Mouse (Mus musculus): ENCODE measurements around the gene Snx33. TPM values are rescaled to one million over a fixed set of nuclear protein-coding genes. Genes with fewer than 3 reads are reported as not detected.
"Not testable (repeated sequence)": the region's sequence is repeated elsewhere in the genome, so short reads cannot be mapped to it uniquely, and the experiment has no call there.

The Snx33 gene
- polyA plus RNA-seq, 1 experiment from 2014 or later = 7.5 TPM

- Histone ChIP-seq H3K4me2 (ENCODE audit: low read depth, low read length) (peak within 1 kb of the TSS; percentile 76), H3K4me1 (ENCODE audit: control insufficient read depth, insufficient read depth, low read length) (peaks cover 11% of the 10 kb centered on the region), H3K27ac (ENCODE audit: low read length) (peak within 1 kb of the TSS; percentile 96), H3K9ac (ENCODE audit: low read length) (peak within 1 kb of the TSS; percentile 88), H3K27me3 (ENCODE audit: control insufficient read depth, insufficient read depth, low read length) (no peaks in the 10 kb centered on the region), H3K4me3 (ENCODE audit: low read length) (peak within 1 kb of the TSS; percentile 80), H3K36me3 (ENCODE audit: control insufficient read depth, insufficient read depth) (peaks cover under 1% of the 10 kb centered on the region; the same call in 1 of the 2 replicates), H3K9me3 (replicated peaks; ENCODE audit: control insufficient read depth, low read length) (no peaks in the 10 kb centered on the region)
- WGBS = under 1% methylated on average over 50 of the region's 50 CpGs
- ATAC-seq (replicated peaks; ENCODE audit: extremely low read depth, insufficient read depth, low FRiP score) = peak; percentile 100
Measured at GRCm38 (mm10) chr9:56950414-56951400, 22.5 kb upstream of the Snx33 start, which contains the start of gene Snupn. Gene Snupn, plus strand, starts transcription at chr9:56950878.

- 18% methylated on average over 13 of the region's 13 CpGs for WGBS
- no peak for ATAC-seq (replicated peaks; ENCODE audit: extremely low read depth, insufficient read depth, low FRiP score)
- no peaks in the 10 kb centered on the region for H3K9me3 ChIP-seq (replicated peaks; ENCODE audit: control insufficient read depth, low read length)
- no peaks in the 10 kb centered on the region for H3K27me3 ChIP-seq (ENCODE audit: control insufficient read depth, insufficient read depth, low read length)
- no peak overlapping the region for H3K27ac ChIP-seq (ENCODE audit: low read length)
- peak overlapping the region; percentile 44 for H3K4me3 ChIP-seq (ENCODE audit: low read length)
- no peaks in the 10 kb centered on the region for H3K36me3 ChIP-seq (ENCODE audit: control insufficient read depth, insufficient read depth)
- H3K9ac ChIP-seq (ENCODE audit: low read length) = peak overlapping the region; percentile 66
- H3K4me1 ChIP-seq (ENCODE audit: control insufficient read depth, insufficient read depth, low read length) = peaks cover 11% of the 10 kb centered on the region
- peak overlapping the region; percentile 69 for H3K4me2 ChIP-seq (ENCODE audit: low read depth, low read length)
Measured at GRCm38 (mm10) chr9:56949767-56950166, 21.6 kb upstream of the Snx33 start.

- not testable (repeated sequence) for H3K9me3 ChIP-seq (replicated peaks; ENCODE audit: control insufficient read depth, low read length); ATAC-seq (replicated peaks; ENCODE audit: extremely low read depth, insufficient read depth, low FRiP score); H3K4me3 ChIP-seq (ENCODE audit: low read length); H3K27me3 ChIP-seq (ENCODE audit: control insufficient read depth, insufficient read depth, low read length); H3K4me2 ChIP-seq (ENCODE audit: low read depth, low read length); H3K9ac ChIP-seq (ENCODE audit: low read length); H3K36me3 ChIP-seq (ENCODE audit: control insufficient read depth, insufficient read depth); H3K27ac ChIP-seq (ENCODE audit: low read length)
- peaks cover 11% of the 10 kb centered on the region for H3K4me1 ChIP-seq (ENCODE audit: control insufficient read depth, insufficient read depth, low read length)
- WGBS = 69% methylated on average over 5 of the region's 5 CpGs
Measured at GRCm38 (mm10) chr9:56948699-56949098, 20.5 kb upstream of the Snx33 start.

GRCm38 (mm10) chr9:56947481-56947880 is 19.3 kb upstream of the Snx33 start:
- H3K4me2 ChIP-seq (ENCODE audit: low read depth, low read length); H3K27me3 ChIP-seq (ENCODE audit: control insufficient read depth, insufficient read depth, low read length); H3K36me3 ChIP-seq (ENCODE audit: control insufficient read depth, insufficient read depth); H3K4me3 ChIP-seq (ENCODE audit: low read length); H3K27ac ChIP-seq (ENCODE audit: low read length); H3K9ac ChIP-seq (ENCODE audit: low read length); ATAC-seq (replicated peaks; ENCODE audit: extremely low read depth, insufficient read depth, low FRiP score); H3K9me3 ChIP-seq (replicated peaks; ENCODE audit: control insufficient read depth, low read length): not testable (repeated sequence)
- peaks cover 11% of the 10 kb centered on the region for H3K4me1 ChIP-seq (ENCODE audit: control insufficient read depth, insufficient read depth, low read length)
- WGBS = 28% methylated on average over 3 of the region's 3 CpGs

- H3K27me3 ChIP-seq (ENCODE audit: control insufficient read depth, insufficient read depth, low read length) = no peaks in the 10 kb centered on the region
- H3K27ac ChIP-seq (ENCODE audit: low read length) = peak overlapping the region; percentile 93
- H3K9me3 ChIP-seq (replicated peaks; ENCODE audit: control insufficient read depth, low read length) = no peaks in the 10 kb centered on the region
- H3K9ac ChIP-seq (ENCODE audit: low read length) = peak overlapping the region; percentile 91
- H3K4me2 ChIP-seq (ENCODE audit: low read depth, low read length) = peak overlapping the region; percentile 90
- ATAC-seq (replicated peaks; ENCODE audit: extremely low read depth, insufficient read depth, low FRiP score) = no peak
- H3K4me3 ChIP-seq (ENCODE audit: low read length) = peak overlapping the region; percentile 91
- WGBS = under 1% methylated on average over 7 of the region's 7 CpGs
- peaks cover 9% of the 10 kb centered on the region for H3K4me1 ChIP-seq (ENCODE audit: control insufficient read depth, insufficient read depth, low read length)
- no peaks in the 10 kb centered on the region for H3K36me3 ChIP-seq (ENCODE audit: control insufficient read depth, insufficient read depth)
Measured at GRCm38 (mm10) chr9:56938374-56938773, 10.2 kb upstream of the Snx33 start.

- H3K27ac ChIP-seq (ENCODE audit: low read length) = peak within 1 kb of the TSS; percentile 93
- peak within 1 kb of the TSS; percentile 91 for H3K9ac ChIP-seq (ENCODE audit: low read length)
- H3K27me3 ChIP-seq (ENCODE audit: control insufficient read depth, insufficient read depth, low read length) = no peaks in the 10 kb centered on the region
- H3K4me2 ChIP-seq (ENCODE audit: low read depth, low read length) = peak within 1 kb of the TSS; percentile 90
- H3K4me1 ChIP-seq (ENCODE audit: control insufficient read depth, insufficient read depth, low read length) = peaks cover 9% of the 10 kb centered on the region
- WGBS = under 1% methylated on average over 73 of the region's 73 CpGs
- peak within 1 kb of the TSS; percentile 91 for H3K4me3 ChIP-seq (ENCODE audit: low read length)
- ATAC-seq (replicated peaks; ENCODE audit: extremely low read depth, insufficient read depth, low FRiP score) = peak; percentile 92
- no peaks in the 10 kb centered on the region for H3K9me3 ChIP-seq (replicated peaks; ENCODE audit: control insufficient read depth, low read length)
- H3K36me3 ChIP-seq (ENCODE audit: control insufficient read depth, insufficient read depth) = no peaks in the 10 kb centered on the region
Measured at GRCm38 (mm10) chr9:56937223-56938160, 9.3 kb upstream of the Snx33 start, which contains the start of gene Imp3. Gene Imp3, plus strand, starts transcription at chr9:56937475.

- H3K27ac ChIP-seq (ENCODE audit: low read length) = peak overlapping the region; percentile 67
- peaks cover 9% of the 10 kb centered on the region for H3K4me1 ChIP-seq (ENCODE audit: control insufficient read depth, insufficient read depth, low read length)
- peak overlapping the region; percentile 67; the same call in 1 of the 2 replicates for H3K9ac ChIP-seq (ENCODE audit: low read length)
- H3K4me2 ChIP-seq (ENCODE audit: low read depth, low read length) = peak overlapping the region; percentile 77
- H3K4me3 ChIP-seq (ENCODE audit: low read length) = peak overlapping the region; percentile 91
- no peaks in the 10 kb centered on the region for H3K27me3 ChIP-seq (ENCODE audit: control insufficient read depth, insufficient read depth, low read length)
- H3K36me3 ChIP-seq (ENCODE audit: control insufficient read depth, insufficient read depth) = no peaks in the 10 kb centered on the region
- H3K9me3 ChIP-seq (replicated peaks; ENCODE audit: control insufficient read depth, low read length) = no peaks in the 10 kb centered on the region
- whole genome bisulfite sequencing = 13% methylated on average over 6 of the region's 6 CpGs
- ATAC-seq (replicated peaks; ENCODE audit: extremely low read depth, insufficient read depth, low FRiP score) = no peak
Measured at GRCm38 (mm10) chr9:56936861-56937222, 8.7 kb upstream of the Snx33 start.

- no peaks in the 10 kb centered on the region for H3K36me3 ChIP-seq (ENCODE audit: control insufficient read depth, insufficient read depth)
- no peak overlapping the region for H3K4me3 ChIP-seq (ENCODE audit: low read length)
- H3K27ac ChIP-seq (ENCODE audit: low read length) = no peak overlapping the region
- peaks cover 19% of the 10 kb centered on the region for H3K4me1 ChIP-seq (ENCODE audit: control insufficient read depth, insufficient read depth, low read length)
- ATAC-seq (replicated peaks; ENCODE audit: extremely low read depth, insufficient read depth, low FRiP score) = no peak
- no peak overlapping the region for H3K4me2 ChIP-seq (ENCODE audit: low read depth, low read length)
- no peaks in the 10 kb centered on the region; the same call in 1 of the 2 replicates for H3K27me3 ChIP-seq (ENCODE audit: control insufficient read depth, insufficient read depth, low read length)
- H3K9me3 ChIP-seq (replicated peaks; ENCODE audit: control insufficient read depth, low read length) = no peaks in the 10 kb centered on the region
- WGBS = 52% methylated on average over 1 of the region's 1 CpGs
- no peak overlapping the region for H3K9ac ChIP-seq (ENCODE audit: low read length)
Measured at GRCm38 (mm10) chr9:56930556-56930955, 2.4 kb upstream of the Snx33 start.

Measured in heart, embryonic 16.5 days (tissue).